Mouse (Mus musculus): ENCODE results near the gene Dcst1. TPM values are rescaled to one million over a fixed set of nuclear protein-coding genes. Genes with fewer than 3 reads are reported as not detected.

The Dcst1 gene
- polyA plus RNA-seq, 1 experiment, result 74.5 TPM

- TF ChIP-seq CTCF (IDR thresholded peaks at IDR 0.05; ENCODE audit: control insufficient read depth, insufficient read depth, insufficient replicate concordance, low read depth, low read length), result no peak
- TF ChIP-seq POLR2A (IDR thresholded peaks at IDR 0.05; ENCODE audit: control insufficient read depth, low read depth, low read length), result no peak
- no peak overlapping the region for H3K27ac ChIP-seq (ENCODE audit: control insufficient read depth, insufficient read depth, low read depth, low read length)
These were observed 59.9 kb downstream of the Dcst1 start for GRCm38 (mm10) chr3:89305105-89305504.

DNA sequence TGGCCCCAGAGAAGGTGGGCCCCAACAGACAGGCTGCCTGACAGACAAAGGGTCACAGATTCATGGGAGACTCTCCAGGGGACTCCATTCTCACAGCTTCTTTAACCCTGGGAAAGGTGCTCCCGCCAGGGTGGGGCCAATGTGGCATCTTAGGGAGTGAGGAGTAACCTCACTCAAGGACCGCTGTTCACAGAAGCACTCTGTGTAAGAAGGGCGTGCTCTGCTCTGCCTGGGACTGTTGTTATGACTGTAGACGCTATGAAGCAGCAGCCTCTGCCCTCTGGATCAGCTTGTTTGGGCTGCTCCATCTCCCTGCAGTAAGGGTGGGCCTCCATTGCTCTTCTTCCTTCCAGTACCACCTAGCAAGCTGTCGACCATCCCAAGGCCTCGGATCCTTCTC lies 60.6 kb downstream of the Dcst1 start:
- H3K36me3 ChIP-seq (ENCODE audit: control insufficient read depth, insufficient read depth, low read length), result no peaks in the 10 kb centered on the region
- H3K4me3 ChIP-seq (ENCODE audit: control insufficient read depth, low read depth, low read length), result no peak overlapping the region
- H3K27ac ChIP-seq (ENCODE audit: control insufficient read depth, insufficient read depth, low read depth, low read length), result no peak overlapping the region
- no peaks in the 10 kb centered on the region for H3K27me3 ChIP-seq (ENCODE audit: control insufficient read depth, insufficient read depth, low read length)
- H3K4me1 ChIP-seq (ENCODE audit: control insufficient read depth, insufficient read depth, low read length), result peaks cover 3% of the 10 kb centered on the region
- TF ChIP-seq CTCF (IDR thresholded peaks at IDR 0.05; ENCODE audit: control insufficient read depth, insufficient read depth, insufficient replicate concordance, low read depth, low read length), result no peak
- TF ChIP-seq POLR2A (IDR thresholded peaks at IDR 0.05; ENCODE audit: control insufficient read depth, low read depth, low read length), result no peak

More at GRCm38 (mm10) chr3:89305105-89305504, 59.9 kb downstream of the Dcst1 start:
- Histone ChIP-seq H3K4me1 (ENCODE audit: control insufficient read depth, insufficient read depth, low read length) (peaks cover 2% of the 10 kb centered on the region; the same call in 1 of the 2 replicates), H3K4me3 (ENCODE audit: control insufficient read depth, low read depth, low read length) (no peak overlapping the region), H3K36me3 (ENCODE audit: control insufficient read depth, insufficient read depth, low read length) (no peaks in the 10 kb centered on the region), H3K27me3 (ENCODE audit: control insufficient read depth, insufficient read depth, low read length) (no peaks in the 10 kb centered on the region)

- Histone ChIP-seq H3K27me3 (ENCODE audit: control insufficient read depth, insufficient read depth, low read length) (no peaks in the 10 kb centered on the region), H3K4me1 (ENCODE audit: control insufficient read depth, insufficient read depth, low read length) (peaks cover 4% of the 10 kb centered on the region), H3K27ac (ENCODE audit: control insufficient read depth, insufficient read depth, low read depth, low read length) (no peak overlapping the region), H3K36me3 (ENCODE audit: control insufficient read depth, insufficient read depth, low read length) (no peaks in the 10 kb centered on the region), H3K4me3 (ENCODE audit: control insufficient read depth, low read depth, low read length) (no peak overlapping the region)
- TF ChIP-seq POLR2A (IDR thresholded peaks at IDR 0.05; ENCODE audit: control insufficient read depth, low read depth, low read length) (no peak), CTCF (IDR thresholded peaks at IDR 0.05; ENCODE audit: control insufficient read depth, insufficient read depth, insufficient replicate concordance, low read depth, low read length) (no peak)
These were observed 64.5 kb downstream of the Dcst1 start for GRCm38 (mm10) chr3:89300514-89300913.

Other genes starting within 250 kb of the Dcst1 start
- gene Pklr, start 229.1 kb downstream of the Dcst1 start, polyA plus RNA-seq (2012; rRNA removed), result not detected in 2 replicates
- gene Hcn3, start 205.1 kb downstream of the Dcst1 start, polyA plus RNA-seq (2012; rRNA removed), result 1.7 and 2.2 TPM in 2 replicates
- 48.3 and 50.6 TPM in 2 replicates for gene Clk2, start 200.5 kb downstream of the Dcst1 start, polyA plus RNA-seq (2012; rRNA removed)
- 70.9 and 73.0 TPM in 2 replicates for gene Scamp3, start 187.8 kb downstream of the Dcst1 start, polyA plus RNA-seq (2012; rRNA removed)
- gene Fam189b, start 182.1 kb downstream of the Dcst1 start, polyA plus RNA-seq (2012; rRNA removed), result 5.7 and 7.1 TPM in 2 replicates
- gene Gba, start 162.3 kb downstream of the Dcst1 start, polyA plus RNA-seq (2012; rRNA removed), result 17.4 and 19.9 TPM in 2 replicates
- 66.6 and 73.2 TPM in 2 replicates for gene Thbs3, start 150.1 kb downstream of the Dcst1 start, polyA plus RNA-seq (2012; rRNA removed)
- gene Mtx1, start 138.2 kb downstream of the Dcst1 start, polyA plus RNA-seq (2012; rRNA removed), result 482 and 525 TPM in 2 replicates
- 35.1 and 38.3 TPM in 2 replicates for gene Muc1, start 136.2 kb downstream of the Dcst1 start, polyA plus RNA-seq (2012; rRNA removed)
- 30.7 and 43.7 TPM in 2 replicates for gene Krtcap2, start 119.3 kb downstream of the Dcst1 start, polyA plus RNA-seq (2012; rRNA removed)
- 27.7 and 27.9 TPM in 2 replicates for gene Trim46, start 118.9 kb downstream of the Dcst1 start, polyA plus RNA-seq (2012; rRNA removed)
- 42.2 and 53.9 TPM in 2 replicates for gene Dpm3, start 105.9 kb downstream of the Dcst1 start, polyA plus RNA-seq (2012; rRNA removed)
- gene Slc50a1, start 94.7 kb downstream of the Dcst1 start, polyA plus RNA-seq (2012; rRNA removed), result 9.7 and 12.7 TPM in 2 replicates
- 1.1 and 1.7 TPM in 2 replicates for gene Efna1, start 84.1 kb downstream of the Dcst1 start, polyA plus RNA-seq (2012; rRNA removed)
- gene Efna3, start 42.3 kb downstream of the Dcst1 start, polyA plus RNA-seq (2012; rRNA removed), result 9.9 and 13.3 TPM in 2 replicates
- 1.1 and 1.6 TPM in 2 replicates for gene Efna4, start 27.2 kb downstream of the Dcst1 start, polyA plus RNA-seq (2012; rRNA removed)
- gene Adam15, start 15.3 kb downstream of the Dcst1 start, polyA plus RNA-seq (2012; rRNA removed), result 39.7 and 51.1 TPM in 2 replicates
- gene Dcst2, start 3.3 kb downstream of the Dcst1 start, polyA plus RNA-seq (2012; rRNA removed), result 108 and 110 TPM in 2 replicates
- 4.4 and 5.9 TPM in 2 replicates for gene Zbtb7b, start 29.5 kb upstream of the Dcst1 start, polyA plus RNA-seq (2012; rRNA removed)
- gene Lenep, start 37.5 kb upstream of the Dcst1 start, polyA plus RNA-seq (2012; rRNA removed), result not detected in 2 replicates
- gene Flad1, start 46.6 kb upstream of the Dcst1 start, polyA plus RNA-seq (2012; rRNA removed), result 67.6 and 71.8 TPM in 2 replicates
- gene Cks1b, start 53.1 kb upstream of the Dcst1 start, polyA plus RNA-seq (2012; rRNA removed), result 14.7 and 16.5 TPM in 2 replicates
- 15.7 and 17.3 TPM in 2 replicates for gene Shc1, start 53.2 kb upstream of the Dcst1 start, polyA plus RNA-seq (2012; rRNA removed)
- 18.1 and 19.6 TPM in 2 replicates for gene Pygo2, start 65.0 kb upstream of the Dcst1 start, polyA plus RNA-seq (2012; rRNA removed)
- 8.2 and 9.9 TPM in 2 replicates for gene Pbxip1, start 71.5 kb upstream of the Dcst1 start, polyA plus RNA-seq (2012; rRNA removed)
- 21.0 and 23.1 TPM in 2 replicates for gene Pmvk, start 89.3 kb upstream of the Dcst1 start, polyA plus RNA-seq (2012; rRNA removed)
- 1.7 and 2.3 TPM in 2 replicates for gene Kcnn3, start 154.9 kb upstream of the Dcst1 start, polyA plus RNA-seq (2012; rRNA removed)